Mouse (Mus musculus) cerebellum, adult 2 months (tissue): ENCODE measurements around the gene Nrxn1. TPM values are rescaled to one million over a fixed set of nuclear protein-coding genes. Genes with fewer than 3 reads are reported as not detected.

Source experiments
- DNase-seq, 2 experiments: peaks; one replicate each; pipeline ENCODE4 v3.0.0; 2021
- H3K27ac ChIP-seq: fragments of 200-500 bp; 2 replicates; pipeline ENCODE4 v1.5.1; 2012; ENCODE audit warnings: low read length, control low read depth, inconsistent platforms; ENCODE audit not compliant: insufficient read depth
- H3K27me3 ChIP-seq: fragments of 200-500 bp; 2 replicates; pipeline ENCODE4 v1.6.1; 2012; ENCODE audit warnings: inconsistent platforms, mild to moderate bottlenecking, low read length, moderate library complexity; ENCODE audit not compliant: control insufficient read depth, insufficient read depth
- H3K4me1 ChIP-seq: fragments of 200-500 bp; 2 replicates; pipeline ENCODE4 v1.6.1; 2011; ENCODE audit warnings: low read length; ENCODE audit not compliant: control insufficient read depth, insufficient read depth
- H3K4me3 ChIP-seq: fragments of 200-500 bp; replicated peaks from 2 replicates; pipeline ENCODE3; 2011; ENCODE audit warnings: mild to moderate bottlenecking, low read depth, low read length, control low read depth; ENCODE audit not compliant: insufficient read depth
- CTCF ChIP-seq: fragments of 200-500 bp; IDR thresholded peaks from 2 replicates; pipeline ENCODE4 v1.5.1; 2011; ENCODE audit warnings: low read depth, mild to moderate bottlenecking, control low read depth, low read length, moderate library complexity, borderline replicate concordance; ENCODE audit not compliant: insufficient read depth
- POLR2A ChIP-seq: fragments of 200-500 bp; IDR thresholded peaks from 2 replicates; pipeline ENCODE4 v1.6.1; 2011; ENCODE audit warnings: low read length, control low read depth, borderline replicate concordance; ENCODE audit not compliant: insufficient read depth
- WGBS: fragments of 180-500 bp; shearing (Covaris S2); methylation state at CpG from one replicate; pipeline ENCODE4 v1.1.7; 2018; 5-methylcytosine and 5-hydroxymethylcytosine counted together
- polyA plus RNA-seq: library from polyadenylated mRNA; depleted of rRNA; stranded (reverse); fragments of >200 nt; gene quantifications from 2 replicates; pipeline ENCODE4 v1.2.3, GENCODE M21; 2012; rRNA removed

Nrxn1 gene
- polyA plus RNA-seq: 143 and 168 TPM in 2 replicates

DNA sequence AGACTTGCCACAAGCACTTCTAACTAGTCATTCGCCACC is at the start of gene Nrxn1:
Gene Nrxn1, minus strand, starts transcription at position 30 of the 39 bp plus-strand sequence.
- DNase-seq: no peak
- Histone ChIP-seq H3K27me3 (no peaks in the 10 kb centered on the region), H3K27ac (peak within 1 kb of the TSS; percentile 96), H3K4me3 (peak within 1 kb of the TSS; percentile 98), H3K4me1 (peaks cover 11% of the 10 kb centered on the region)
- 0% methylated on average over 1 of the region's 1 CpGs for WGBS
- TF ChIP-seq POLR2A (no peak), CTCF (no peak)

- Histone ChIP-seq H3K4me1 (no peaks in the 10 kb centered on the region), H3K4me3 (no peak overlapping the region), H3K27me3 (no peaks in the 10 kb centered on the region), H3K27ac (no peak overlapping the region)
- no peak for DNase-seq
- TF ChIP-seq POLR2A (no peak), CTCF (no peak)
- WGBS: 67% methylated on average over 3 of the region's 3 CpGs
These were observed 44.0 kb upstream of the Nrxn1 start for GRCm38 (mm10) chr17:91136859-91137258.

DNA sequence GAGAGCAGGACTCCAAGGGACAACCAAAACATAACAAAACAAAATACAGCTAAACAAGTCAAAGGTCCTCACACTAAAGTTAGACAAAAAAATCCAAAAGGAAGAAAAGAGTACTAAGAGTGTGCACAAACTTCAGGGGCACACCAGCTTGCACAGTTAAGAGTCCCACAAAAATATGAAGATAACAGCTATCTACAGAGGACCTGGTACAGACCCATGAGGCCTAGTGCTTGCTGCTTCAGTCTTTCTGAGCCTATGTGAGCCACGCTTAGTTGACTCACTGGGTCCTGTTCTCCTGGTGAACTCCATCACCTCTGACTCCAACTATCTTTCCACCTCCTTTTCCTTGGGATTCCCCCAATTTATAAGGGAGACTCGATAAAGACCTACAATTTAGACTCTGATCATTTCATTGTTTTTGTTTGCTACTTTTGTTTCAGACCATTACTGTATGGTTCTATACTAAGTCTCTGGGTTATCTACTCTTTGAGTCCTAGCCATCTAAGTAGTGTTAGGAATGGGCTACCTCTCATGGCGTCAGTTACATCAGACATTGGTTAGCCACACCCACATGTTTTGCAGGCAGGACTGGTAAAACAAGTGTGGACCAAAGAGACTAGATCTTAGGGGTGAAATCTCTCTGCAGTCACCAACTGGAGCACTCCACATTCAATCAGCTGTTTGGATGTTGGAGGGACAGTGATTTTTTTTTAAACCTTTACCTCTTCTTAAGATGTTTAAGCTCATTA is 20.2 kb upstream of the Nrxn1 start:
- no peak for TF ChIP-seq POLR2A
- no peak for TF ChIP-seq CTCF
- WGBS: 89% methylated on average over 3 of the region's 3 CpGs
- Histone ChIP-seq H3K4me1 (no peaks in the 10 kb centered on the region), H3K27me3 (no peaks in the 10 kb centered on the region), H3K4me3 (no peak overlapping the region), H3K27ac (no peak overlapping the region)
- no peak for DNase-seq

DNA sequence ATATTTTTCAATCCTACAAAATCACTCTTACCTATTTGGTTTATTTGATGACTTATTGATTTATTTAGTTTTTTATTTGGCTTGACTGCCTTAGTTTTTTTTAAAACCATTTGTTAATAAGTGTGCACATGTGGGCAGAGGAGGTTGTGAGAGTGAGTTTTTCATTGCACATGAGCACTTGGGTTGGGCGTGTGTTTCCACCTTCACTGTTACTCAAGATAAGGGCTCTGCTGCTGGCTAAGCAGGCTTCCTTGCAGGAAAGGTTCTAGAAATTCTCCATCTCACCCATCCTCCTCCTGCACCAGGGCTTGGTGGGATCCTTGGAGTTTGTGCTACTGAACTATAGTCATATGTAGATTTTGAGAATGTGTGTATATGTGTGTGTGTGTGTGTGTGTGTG is 19.2 kb upstream of the Nrxn1 start:
- Histone ChIP-seq H3K27ac (no peak overlapping the region), H3K4me1 (no peaks in the 10 kb centered on the region), H3K27me3 (no peaks in the 10 kb centered on the region), H3K4me3 (no peak overlapping the region)
- TF ChIP-seq POLR2A: no peak
- no peak for TF ChIP-seq CTCF
- WGBS: 100% methylated on average over 1 of the region's 1 CpGs
- no peak for DNase-seq

DNA sequence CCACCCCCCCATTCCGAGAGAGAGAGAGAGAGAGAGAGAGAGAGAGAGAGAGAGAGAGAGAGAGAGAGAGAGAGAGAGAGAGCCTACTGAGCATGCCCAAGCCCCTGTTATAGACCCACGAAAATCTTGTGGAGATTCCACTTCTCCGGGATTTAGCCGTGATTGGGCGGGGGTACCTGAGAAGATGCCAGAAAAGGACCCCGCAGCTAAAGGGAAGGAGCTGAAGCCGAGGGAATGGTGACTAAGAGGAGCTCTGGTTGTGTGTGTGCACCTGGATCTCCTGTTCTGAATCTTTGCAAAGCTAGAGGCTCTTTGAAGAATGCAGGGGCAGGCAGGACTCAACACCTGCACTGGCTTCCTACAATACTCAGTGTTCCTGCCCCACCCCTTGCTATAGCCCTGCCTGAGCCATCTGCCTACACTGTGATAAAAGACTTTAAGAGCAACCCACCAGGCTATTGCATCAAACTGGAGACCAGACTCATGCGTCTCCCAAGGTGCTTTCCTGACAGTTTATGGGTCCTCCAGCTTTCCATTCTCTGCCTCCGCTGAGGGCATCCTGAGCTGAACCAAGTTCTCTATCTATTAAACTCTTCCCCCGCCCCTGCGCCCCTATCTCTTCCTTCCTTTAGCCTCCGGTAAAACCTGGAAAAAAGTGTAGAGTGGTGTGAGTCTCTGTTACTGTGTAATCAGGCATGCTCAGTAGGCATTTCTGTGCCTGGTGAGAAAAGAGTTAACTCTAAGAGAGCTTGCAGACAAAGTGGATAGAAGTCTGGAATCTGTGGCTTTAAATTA is 407 bp upstream of the Nrxn1 start:
- H3K4me3 ChIP-seq: peak overlapping the region; percentile 98
- no peaks in the 10 kb centered on the region for H3K27me3 ChIP-seq
- WGBS: 15% methylated on average over 12 of the region's 12 CpGs
- H3K4me1 ChIP-seq: peaks cover 7% of the 10 kb centered on the region; the same call in 1 of the 2 replicates
- H3K27ac ChIP-seq: peak overlapping the region; percentile 96
- no peak for TF ChIP-seq POLR2A
- TF ChIP-seq CTCF: no peak
- no peak for DNase-seq

DNA sequence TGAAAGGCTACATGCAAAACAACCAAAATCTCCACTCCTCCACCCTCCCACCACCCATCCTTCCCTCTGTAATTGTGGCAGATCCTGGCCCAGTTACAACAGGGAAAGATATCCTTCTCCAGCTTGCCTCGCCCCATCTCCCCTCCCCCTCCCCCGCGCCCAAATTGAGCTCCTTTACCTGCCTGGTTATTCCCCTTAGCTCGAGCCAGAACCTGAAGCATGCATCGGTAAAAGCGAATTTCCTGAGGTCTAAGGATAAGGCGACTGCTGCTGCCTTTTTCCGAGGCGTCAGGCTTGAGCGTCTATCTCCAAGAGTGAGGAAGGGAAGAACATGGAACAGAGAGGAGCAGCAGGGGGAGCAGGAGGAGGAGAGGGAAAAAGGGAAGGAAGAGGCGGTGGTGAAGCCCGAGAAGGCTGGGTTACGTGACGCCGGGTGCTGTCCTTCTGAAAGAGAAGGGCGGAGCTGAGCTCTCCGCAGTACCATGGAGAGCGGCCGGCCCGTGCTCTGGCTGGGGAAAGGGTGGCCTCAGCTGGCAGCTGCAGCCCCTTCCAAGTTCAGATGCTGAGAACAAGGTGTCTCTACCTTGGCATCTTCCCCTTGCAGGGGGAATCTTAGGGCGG is 340 bp downstream of the Nrxn1 start:
- DNase-seq: peak; percentile 90 to 91
- TF ChIP-seq POLR2A (peak; percentile 80; the same call in 1 of the 2 replicates), CTCF (no peak)
- Histone ChIP-seq H3K4me1 (peaks cover 12% of the 10 kb centered on the region), H3K27me3 (no peaks in the 10 kb centered on the region), H3K4me3 (peak overlapping the region; percentile 98), H3K27ac (peak overlapping the region; percentile 96)
- WGBS: under 1% methylated on average over 21 of the region's 21 CpGs

DNA sequence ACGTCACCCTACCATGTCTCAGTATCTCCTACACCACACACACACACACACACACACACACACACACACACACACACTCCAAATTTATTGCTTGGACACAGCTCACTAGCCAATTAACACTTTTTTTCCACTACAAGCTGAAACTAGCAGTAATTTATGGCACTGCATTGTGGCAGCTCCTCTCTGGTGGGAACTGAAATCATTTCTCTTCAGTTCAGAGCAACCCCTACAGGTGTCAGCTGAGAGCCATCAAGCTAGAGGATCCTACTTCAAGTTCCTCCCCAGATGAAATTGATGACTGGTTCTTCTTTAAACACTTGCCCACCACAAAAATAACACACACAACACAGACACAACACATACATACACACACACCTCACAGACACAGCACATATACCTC is 2.2 kb downstream of the Nrxn1 start:
- TF ChIP-seq POLR2A (no peak), CTCF (no peak)
- peak; percentile 43 to 56 for DNase-seq
- 18% methylated on average over 1 of the region's 1 CpGs for WGBS
- H3K4me3 ChIP-seq: peak overlapping the region; percentile 63
- no peaks in the 10 kb centered on the region for H3K27me3 ChIP-seq
- H3K4me1 ChIP-seq: peaks cover 12% of the 10 kb centered on the region
- H3K27ac ChIP-seq: no peak overlapping the region

GRCm38 (mm10) chr17:91088991-91089390 is 3.9 kb downstream of the Nrxn1 start:
- peak overlapping the region; percentile 6 for H3K4me3 ChIP-seq
- TF ChIP-seq POLR2A (no peak), CTCF (no peak)
- 65% methylated on average over 11 of the region's 11 CpGs for WGBS
- DNase-seq: peak; percentile 32 to 39
- peak overlapping the region; percentile 40; the same call in 1 of the 2 replicates for H3K27ac ChIP-seq
- H3K27me3 ChIP-seq: no peaks in the 10 kb centered on the region
- peaks cover 12% of the 10 kb centered on the region for H3K4me1 ChIP-seq
